16 mouse cellular contexts compared by ENCODE assay signal in the genomic region with DNA sequence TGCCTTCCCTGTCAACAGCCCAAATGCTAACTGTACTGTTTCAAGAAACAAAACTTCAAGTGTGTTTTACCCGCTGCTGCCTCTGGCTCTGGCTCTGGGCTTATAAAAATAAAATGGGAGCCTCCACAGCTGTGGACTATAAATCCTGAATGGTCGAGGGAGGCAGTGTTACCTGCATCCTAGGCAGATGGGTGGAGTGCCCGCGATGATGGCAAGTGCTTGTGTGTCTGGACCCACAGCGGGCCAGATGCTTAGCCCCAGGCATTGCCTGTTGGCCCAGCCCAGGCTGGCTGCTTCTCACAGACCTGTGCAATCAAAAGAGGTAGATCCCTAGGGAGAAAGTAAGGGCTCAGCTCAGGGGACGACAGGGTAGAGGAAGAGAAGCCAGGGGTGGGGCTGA.
A peak's percentile ranks its signal among the peaks of the same experiment; 100 is the strongest.
DNase-seq lines count a peak whose midpoint lies in the region; ATAC-seq lines count a peak whose summit lies in the region.
"Had no signal": no experiment of that assay in that cellular context is flagged by ENCODE, and none has a peak within 500 bp of the region (broad histone marks: within the 10 kb centered on the region; RNA-seq: fewer than 3 reads in every experiment).

No protein-coding gene starts in this region.

- no peak overlapping the region for H3K9ac ChIP-seq in forebrain, embryonic 13.5 days
- H3K9ac ChIP-seq in forebrain, embryonic 14.5 days (ENCODE audit: low read length) = no peak overlapping the region
- H3K9ac ChIP-seq in neural tube, embryonic 12.5 days = no peak overlapping the region
- no peak overlapping the region for H3K9ac ChIP-seq in limb, embryonic 15.5 days
- H3K9ac ChIP-seq: stomach, embryonic 15.5 days had no signal

- H3K27ac ChIP-seq in forebrain, embryonic 13.5 days = no peak overlapping the region
- no peak overlapping the region for H3K27ac ChIP-seq in forebrain, embryonic 14.5 days (ENCODE audit: low read depth, low read length)
- no peak overlapping the region for H3K27ac ChIP-seq in neural tube, embryonic 12.5 days
- H3K27ac ChIP-seq in limb, embryonic 15.5 days = no peak overlapping the region
- H3K27ac ChIP-seq in embryonic facial prominence, embryonic 10.5 days (replicated peaks) = no peak overlapping the region
- H3K27ac ChIP-seq: stomach, embryonic 15.5 days had no signal

- H3K27me3 ChIP-seq in forebrain, embryonic 13.5 days = peaks cover 85% of the 10 kb centered on the region
- peaks cover 26% of the 10 kb centered on the region for H3K27me3 ChIP-seq in forebrain, embryonic 14.5 days (replicated peaks; ENCODE audit: control insufficient read depth, insufficient read depth, low read length)
- peaks cover 70% of the 10 kb centered on the region for H3K27me3 ChIP-seq in neural tube, embryonic 12.5 days (replicated peaks)
- peaks cover 82% of the 10 kb centered on the region for H3K27me3 ChIP-seq in limb, embryonic 15.5 days
- H3K27me3 ChIP-seq in embryonic facial prominence, embryonic 10.5 days (replicated peaks; ENCODE audit: low read depth, poor library complexity, severe bottlenecking) = peaks cover 94% of the 10 kb centered on the region

- H3K9me3 ChIP-seq in forebrain, embryonic 13.5 days (replicated peaks) = no peaks in the 10 kb centered on the region
- no peaks in the 10 kb centered on the region for H3K9me3 ChIP-seq in forebrain, embryonic 14.5 days (replicated peaks; ENCODE audit: control insufficient read depth, low read length)
- no peaks in the 10 kb centered on the region for H3K9me3 ChIP-seq in neural tube, embryonic 12.5 days
- no peaks in the 10 kb centered on the region for H3K9me3 ChIP-seq in limb, embryonic 15.5 days
- H3K9me3 ChIP-seq in embryonic facial prominence, embryonic 10.5 days = no peaks in the 10 kb centered on the region
- H3K9me3 ChIP-seq: stomach, embryonic 15.5 days had no signal

- H3K4me1 ChIP-seq in forebrain, embryonic 13.5 days = peaks cover 29% of the 10 kb centered on the region
- peaks cover 3% of the 10 kb centered on the region for H3K4me1 ChIP-seq in forebrain, embryonic 14.5 days (ENCODE audit: control insufficient read depth, insufficient read depth, low read length)
- peaks cover 52% of the 10 kb centered on the region for H3K4me1 ChIP-seq in neural tube, embryonic 12.5 days
- H3K4me1 ChIP-seq in limb, embryonic 15.5 days = peaks cover 49% of the 10 kb centered on the region
- peaks cover 66% of the 10 kb centered on the region for H3K4me1 ChIP-seq in embryonic facial prominence, embryonic 10.5 days

- WGBS in forebrain, embryonic 13.5 days = 52% methylated on average over 6 of the region's 6 CpGs
- 51% methylated on average over 6 of the region's 6 CpGs for WGBS in forebrain, embryonic 14.5 days
- 24% methylated on average over 6 of the region's 6 CpGs for WGBS in neural tube, embryonic 12.5 days
- 12% methylated on average over 6 of the region's 6 CpGs for WGBS in limb, embryonic 15.5 days
- 49% methylated on average over 6 of the region's 6 CpGs for WGBS in embryonic facial prominence, embryonic 10.5 days

- no peak for DNase-seq in forebrain, embryonic 14.5 days (ENCODE audit: low spot score)
- no peak for DNase-seq in neural tube, embryonic 10.5 days (ENCODE audit: extremely low spot score, low spot score)
- no peak for DNase-seq in right cerebral cortex, adult 18-20 months
- no peak for DNase-seq in embryonic facial prominence, embryonic 10.5 days (ENCODE audit: low spot score)
- DNase-seq in Muller cell, postnatal 12 days (ENCODE audit: inconsistent ontology term) = no peak
- DNase-seq: adrenal gland, postnatal 10 days; cerebellum, adult 9-10 months; gastrocnemius, postnatal 10 days; heart, postnatal 36 days; kidney, adult 18-20 months; lung, postnatal 36 days; thymus, postnatal 25 days had no signal

- ATAC-seq in forebrain, embryonic 13.5 days = no peak
- ATAC-seq in forebrain, embryonic 14.5 days = no peak
- peak; percentile 31; the same call in 1 of the 2 replicates for ATAC-seq in neural tube, embryonic 12.5 days (ENCODE audit: low FRiP score, low read depth)
- 0 out of 2 replicates have a peak, but pooled peaks have one; percentile 15 for ATAC-seq in limb, embryonic 15.5 days (ENCODE audit: insufficient number of reproducible peaks, low FRiP score, low TSS enrichment, low read depth)

- no peak overlapping the region for H3K4me3 ChIP-seq in forebrain, embryonic 13.5 days
- H3K4me3 ChIP-seq in forebrain, embryonic 14.5 days (ENCODE audit: low read depth, low read length) = no peak overlapping the region
- H3K4me3 ChIP-seq in neural tube, embryonic 12.5 days = no peak overlapping the region
- H3K4me3 ChIP-seq in limb, embryonic 15.5 days = no peak overlapping the region
- no peak overlapping the region for H3K4me3 ChIP-seq in embryonic facial prominence, embryonic 10.5 days
- H3K4me3 ChIP-seq: stomach, embryonic 15.5 days had no signal

- 0 out of 2 replicates have a peak overlapping the region, but pooled peaks have one; percentile 45 for H3K4me2 ChIP-seq in forebrain, embryonic 13.5 days
- no peak overlapping the region for H3K4me2 ChIP-seq in forebrain, embryonic 14.5 days (ENCODE audit: low read length)
- H3K4me2 ChIP-seq in neural tube, embryonic 12.5 days (replicated peaks) = peak overlapping the region; percentile 40
- peak overlapping the region; percentile 17; the same call in 1 of the 2 replicates for H3K4me2 ChIP-seq in limb, embryonic 15.5 days

- H3K36me3 ChIP-seq in forebrain, embryonic 13.5 days (ENCODE audit: poor library complexity, severe bottlenecking) = no peaks in the 10 kb centered on the region
- H3K36me3 ChIP-seq in forebrain, embryonic 14.5 days (ENCODE audit: control insufficient read depth, insufficient read depth, low read length) = no peaks in the 10 kb centered on the region
- no peaks in the 10 kb centered on the region for H3K36me3 ChIP-seq in neural tube, embryonic 12.5 days
- no peaks in the 10 kb centered on the region for H3K36me3 ChIP-seq in limb, embryonic 15.5 days
- no peaks in the 10 kb centered on the region for H3K36me3 ChIP-seq in embryonic facial prominence, embryonic 10.5 days (replicated peaks)
- H3K36me3 ChIP-seq: stomach, embryonic 15.5 days had no signal

Comparison
In these comparisons a context has a peak if more than half of its experiments do, and no peak if none do; other contexts are left out.
1. ATAC-seq: peak in neural tube, embryonic 12.5 days (single experiment) and limb, embryonic 15.5 days (single experiment); none in forebrain, embryonic 13.5 days (single experiment) and forebrain, embryonic 14.5 days (single experiment).